Mouse (Mus musculus) MEL (cell line): ENCODE results near the gene Cfap100. TPM values are rescaled to one million over a fixed set of nuclear protein-coding genes. Genes with fewer than 3 reads are reported as not detected.

Experiments
- DNase-seq: peaks from one replicate; pipeline ENCODE4 v3.0.0; 2011; ENCODE audit warnings: low read depth, low spot score
- H3K27ac ChIP-seq: 2 replicates; pipeline ENCODE4 v1.5.1; 2012; ENCODE audit warnings: low read depth, mild to moderate bottlenecking, control low read depth, low read length, moderate library complexity; ENCODE audit not compliant: control insufficient read depth
- H3K27me3 ChIP-seq, 2 experiments: fragments of 150-350 bp in 1 of 2; sonication (generic) in 1 of 2; 2 replicates each; pipeline ENCODE4 v1.6.1; 2012; ENCODE audit warnings: low read length in 2 of 2, mild to moderate bottlenecking in 2 of 2, improper control_type of control experiment in 1 of 2, moderate library complexity in 1 of 2; ENCODE audit not compliant: insufficient read depth in 2 of 2, control insufficient read depth in 1 of 2
- H3K36me3 ChIP-seq, 2 experiments: 2 replicates each; pipeline ENCODE4 v1.6.1; 2012 to 2014; ENCODE audit warnings: low read length in 2 of 2, improper control_type of control experiment in 1 of 2, inconsistent platforms in 1 of 2, mild to moderate bottlenecking in 1 of 2; ENCODE audit not compliant: insufficient read depth in 2 of 2, control insufficient read depth in 1 of 2
- H3K4me1 ChIP-seq, 2 experiments: fragments of 150-350 bp in 1 of 2; sonication (generic) in 1 of 2; 2 replicates each; pipeline ENCODE4 v1.6.1; 2012; ENCODE audit warnings: low read length in 2 of 2, improper control_type of control experiment in 1 of 2, mild to moderate bottlenecking in 1 of 2; ENCODE audit not compliant: insufficient read depth in 2 of 2, control insufficient read depth in 1 of 2
- H3K4me3 ChIP-seq, 2 experiments: fragments of 150-350 bp in 1 of 2; sonication (generic) in 1 of 2; 2 replicates each; pipeline ENCODE4 v1.5.1; 2012; ENCODE audit warnings: low read depth in 2 of 2, low read length in 2 of 2, mild to moderate bottlenecking in 2 of 2, moderate library complexity in 2 of 2, control low read depth in 1 of 2, improper control_type of control experiment in 1 of 2; ENCODE audit not compliant: control insufficient read depth in 1 of 2, insufficient read depth in 1 of 2
- H3K79me2 ChIP-seq: 2 replicates; pipeline ENCODE4 v1.6.1; 2012; ENCODE audit warnings: mild to moderate bottlenecking, low read length, moderate library complexity; ENCODE audit not compliant: control insufficient read depth, poor library complexity, insufficient read depth
- H3K9ac ChIP-seq: 2 replicates; pipeline ENCODE4 v1.6.1; 2012; ENCODE audit warnings: low read depth, mild to moderate bottlenecking, control low read depth, low read length, moderate library complexity; ENCODE audit not compliant: control insufficient read depth, poor library complexity, severe bottlenecking
- H3K9me3 ChIP-seq: fragments of 150-350 bp; sonication (generic); replicated peaks from 2 replicates; pipeline ENCODE4 v1.6.1; 2012; ENCODE audit warnings: mild to moderate bottlenecking, low read length, improper control_type of control experiment, moderate library complexity; ENCODE audit not compliant: insufficient read depth
- BHLHE40 ChIP-seq: IDR thresholded peaks from 2 replicates; pipeline ENCODE4 v1.6.1; 2012; ENCODE audit warnings: low read depth, mild to moderate bottlenecking, inconsistent platforms, low read length, improper control_type of control experiment, borderline replicate concordance
- CHD1 ChIP-seq: IDR thresholded peaks from 2 replicates; pipeline ENCODE4 v1.6.1; 2012; ENCODE audit warnings: low read depth, mild to moderate bottlenecking, inconsistent platforms, low read length, improper control_type of control experiment
- CHD2 ChIP-seq: IDR thresholded peaks from 2 replicates; pipeline ENCODE4 v1.6.1; 2011; ENCODE audit warnings: low read length, improper control_type of control experiment
- CTCF ChIP-seq, 3 experiments: IDR thresholded peaks in 2 of 3; conservative IDR thresholded peaks in 1 of 3; 2 replicates each; pipeline ENCODE4 v1.5.1; 2011 to 2012; ENCODE audit warnings: low read length in 3 of 3, low read depth in 2 of 3, mild to moderate bottlenecking in 2 of 3, improper control_type of control experiment in 1 of 3, inconsistent platforms in 1 of 3, mixed read lengths in 1 of 3, moderate library complexity in 1 of 3; ENCODE audit not compliant: control insufficient read depth in 1 of 3, insufficient read depth in 1 of 3, poor library complexity in 1 of 3, severe bottlenecking in 1 of 3
- EP300 ChIP-seq, 2 experiments: IDR thresholded peaks; 2 replicates each; pipeline ENCODE4 v1.6.1; 2011; ENCODE audit warnings: improper control_type of control experiment in 2 of 2, low read length in 2 of 2, low read depth in 1 of 2, mild to moderate bottlenecking in 1 of 2
- ETS1 ChIP-seq: IDR thresholded peaks from 2 replicates; pipeline ENCODE4 v1.6.1; 2012; ENCODE audit warnings: low read depth, mild to moderate bottlenecking, inconsistent platforms, low read length, improper control_type of control experiment, moderate library complexity
- GATA1 ChIP-seq: IDR thresholded peaks from 2 replicates; pipeline ENCODE4 v1.6.1; 2011; ENCODE audit warnings: low read depth, low read length, improper control_type of control experiment
- JUND ChIP-seq: IDR thresholded peaks from 2 replicates; pipeline ENCODE4 v1.6.1; 2011; ENCODE audit warnings: low read depth, mild to moderate bottlenecking, improper control_type of control experiment, low read length
- KAT2A ChIP-seq: conservative IDR thresholded peaks from 2 replicates; pipeline ENCODE4 v1.6.1; 2012; ENCODE audit warnings: low read depth, low read length, improper control_type of control experiment, inconsistent platforms
- MAFK ChIP-seq: IDR thresholded peaks from 2 replicates; pipeline ENCODE4 v1.6.1; 2011; ENCODE audit warnings: low read depth, mild to moderate bottlenecking, low read length, improper control_type of control experiment, borderline replicate concordance
- MAX ChIP-seq: IDR thresholded peaks from 2 replicates; pipeline ENCODE4 v1.6.1; 2011; ENCODE audit warnings: low read length, improper control_type of control experiment
- MAZ ChIP-seq: IDR thresholded peaks from 2 replicates; pipeline ENCODE4 v1.6.1; 2012; ENCODE audit warnings: low read depth, mild to moderate bottlenecking, inconsistent platforms, low read length, improper control_type of control experiment
- MEF2A ChIP-seq: IDR thresholded peaks from 2 replicates; pipeline ENCODE4 v1.6.1; 2014; ENCODE audit warnings: low read depth, mild to moderate bottlenecking, inconsistent platforms, low read length, improper control_type of control experiment; ENCODE audit not compliant: poor library complexity, insufficient replicate concordance, severe bottlenecking; ENCODE audit errors: extremely low read depth
- MXI1 ChIP-seq: IDR thresholded peaks from 2 replicates; pipeline ENCODE4 v1.6.1; 2011; ENCODE audit warnings: mild to moderate bottlenecking, low read depth, low read length, improper control_type of control experiment
- MYB ChIP-seq: IDR thresholded peaks from 2 replicates; pipeline ENCODE4 v1.6.1; 2011; ENCODE audit warnings: mild to moderate bottlenecking, low read depth, low read length, improper control_type of control experiment
- MYC ChIP-seq: IDR thresholded peaks from 2 replicates; pipeline ENCODE4 v1.6.1; 2011; ENCODE audit warnings: low read depth, mild to moderate bottlenecking, low read length, improper control_type of control experiment, moderate library complexity
- NELFE ChIP-seq: IDR thresholded peaks from 2 replicates; pipeline ENCODE4 v1.6.1; 2011; ENCODE audit warnings: low read depth, low read length, improper control_type of control experiment
- NRF1 ChIP-seq: IDR thresholded peaks from 2 replicates; pipeline ENCODE4 v1.6.1; 2014; ENCODE audit warnings: low read depth, mild to moderate bottlenecking, inconsistent platforms, low read length, improper control_type of control experiment, moderate library complexity; ENCODE audit not compliant: poor library complexity, insufficient read depth, severe bottlenecking
- POLR2AphosphoS2 ChIP-seq: IDR thresholded peaks from 2 replicates; pipeline ENCODE4 v1.6.1; 2011; ENCODE audit warnings: low read length, improper control_type of control experiment
- RAD21 ChIP-seq: IDR thresholded peaks from 2 replicates; pipeline ENCODE4 v1.6.1; 2011; ENCODE audit warnings: mild to moderate bottlenecking, low read depth, low read length, improper control_type of control experiment
- SIN3A ChIP-seq: IDR thresholded peaks from 2 replicates; pipeline ENCODE4 v1.6.1; 2012; ENCODE audit warnings: low read length, improper control_type of control experiment, inconsistent platforms
- SMC3 ChIP-seq: IDR thresholded peaks from 2 replicates; pipeline ENCODE4 v1.6.1; 2011; ENCODE audit warnings: low read depth, low read length, improper control_type of control experiment
- TCF12 ChIP-seq: IDR thresholded peaks from 2 replicates; pipeline ENCODE4 v1.6.1; 2014; ENCODE audit warnings: low read depth, mild to moderate bottlenecking, inconsistent platforms, low read length, improper control_type of control experiment, moderate library complexity
- USF1 ChIP-seq: IDR thresholded peaks from 2 replicates; pipeline ENCODE4 v1.6.1; 2014; ENCODE audit warnings: low read depth, mild to moderate bottlenecking, inconsistent platforms, low read length, improper control_type of control experiment, moderate library complexity
- USF2 ChIP-seq, 2 experiments: IDR thresholded peaks; 2 replicates each; pipeline ENCODE4 v1.6.1; 2011 to 2012; ENCODE audit warnings: improper control_type of control experiment in 2 of 2, low read length in 2 of 2, borderline replicate concordance in 1 of 2, inconsistent platforms in 1 of 2, low read depth in 1 of 2, mild to moderate bottlenecking in 1 of 2; ENCODE audit not compliant: insufficient read depth in 1 of 2
- ZNF384 ChIP-seq: IDR thresholded peaks from 2 replicates; pipeline ENCODE4 v1.6.1; 2012; ENCODE audit warnings: low read depth, mild to moderate bottlenecking, inconsistent platforms, low read length, improper control_type of control experiment
- polyA plus RNA-seq, 2 experiments: library from polyadenylated mRNA; stranded (reverse) in 1 of 2; unstranded in 1 of 2; fragments of >175 nt in 1 of 2; fragments of >200 nt in 1 of 2; gene quantifications; 2 replicates each; pipeline versions ENCODE4 v1.2.1 to v1.2.4; 2012; ENCODE audit warnings: low replicate concordance in 2 of 2, low read depth in 1 of 2; ENCODE audit not compliant: insufficient read length in 2 of 2, insufficient read depth in 1 of 2, missing spikeins in 1 of 2
- total RNA-seq: library from RNA; depleted of rRNA; stranded (reverse); fragments of 300-350 nt; gene quantifications from 2 replicates; pipeline ENCODE4 v1.2.3, GENCODE M21; 2012

Cfap100 gene
- total and polyA plus RNA-seq, 3 experiments = 0.19 TPM; not detected in 2

DNA sequence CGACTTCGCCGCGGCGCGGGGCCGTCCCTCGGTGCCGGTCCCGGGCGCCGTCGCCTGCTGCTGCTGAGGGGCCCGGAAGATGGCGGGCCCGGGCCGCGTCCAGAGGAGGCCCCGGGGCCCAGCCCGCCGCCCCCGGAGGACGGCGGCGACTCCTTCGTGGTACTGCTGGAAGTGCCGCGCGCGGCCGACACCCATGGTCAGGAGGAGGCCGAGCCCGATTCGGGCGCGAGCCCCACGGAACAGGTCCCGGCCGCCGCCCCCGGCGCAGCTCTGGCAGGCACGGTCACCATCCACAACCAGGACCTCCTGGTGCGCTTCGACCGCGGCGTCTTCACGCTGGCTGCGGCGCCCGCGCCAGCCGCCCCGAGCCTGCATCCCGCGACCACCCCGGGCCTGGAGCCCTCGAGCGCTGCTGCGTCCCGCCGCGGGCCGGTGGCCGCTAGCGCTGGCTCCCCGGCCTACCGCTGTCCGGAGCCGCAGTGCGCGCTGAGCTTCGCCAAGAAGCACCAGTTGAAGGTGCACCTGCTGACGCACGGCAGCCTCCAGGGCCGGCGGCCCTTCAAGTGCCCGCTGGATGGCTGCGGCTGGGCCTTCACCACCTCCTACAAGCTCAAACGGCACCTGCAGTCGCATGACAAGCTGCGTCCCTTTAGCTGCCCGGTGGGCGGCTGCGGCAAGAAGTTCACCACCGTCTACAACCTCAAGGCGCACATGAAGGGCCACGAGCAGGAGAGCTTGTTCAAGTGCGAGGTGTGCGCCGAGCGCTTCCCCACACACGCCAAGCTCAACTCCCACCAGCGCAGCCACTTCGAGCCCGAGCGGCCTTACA, 58.7 kb downstream of the Cfap100 start:
- Histone ChIP-seq H3K9ac (peak overlapping the region; percentile 87), H3K27me3 (peaks cover 0 to 2% of the 10 kb centered on the region in 2 experiments; a peak in 1 of 4 replicates), H3K36me3 (peaks cover 9 to 37% of the 10 kb centered on the region in 2 experiments), H3K4me3 (peak overlapping the region; percentile 76 to 94), H3K79me2 (peaks cover 21% of the 10 kb centered on the region), H3K27ac (no peak overlapping the region), H3K9me3 (no peaks in the 10 kb centered on the region), H3K4me1 (peaks cover 17 to 30% of the 10 kb centered on the region in 2 experiments)
- TF ChIP-seq JUND = no peak
- no peak for TF ChIP-seq CTCF (IDR thresholded peaks at IDR 0.05 in 2 of 3, conservative IDR thresholded peaks at IDR 0.05 in 1 of 3; ENCODE audit: control insufficient read depth in 1 of 3, insufficient read depth in 1 of 3, low read depth in 2 of 3, low read length in 3 of 3, poor library complexity in 1 of 3, severe bottlenecking in 1 of 3)
- TF ChIP-seq NELFE = no peak
- TF ChIP-seq ETS1 = no peak
- no peak for TF ChIP-seq RAD21
- no peak for TF ChIP-seq CHD1
- no peak for TF ChIP-seq ZNF384
- peak; percentile 27; the same call in 1 of the 2 replicates for TF ChIP-seq MXI1
- TF ChIP-seq USF2 (IDR thresholded peaks at IDR 0.05; ENCODE audit: borderline replicate concordance in 1 of 2, insufficient read depth in 1 of 2, low read depth in 1 of 2, low read length in 2 of 2) = no peak
- TF ChIP-seq USF1 = no peak
- TF ChIP-seq CHD2 = no peak
- peak; percentile 17; the same call in 1 of the 2 replicates for TF ChIP-seq SIN3A
- TF ChIP-seq MYC = no peak
- DNase-seq = peak; percentile 66

DNA sequence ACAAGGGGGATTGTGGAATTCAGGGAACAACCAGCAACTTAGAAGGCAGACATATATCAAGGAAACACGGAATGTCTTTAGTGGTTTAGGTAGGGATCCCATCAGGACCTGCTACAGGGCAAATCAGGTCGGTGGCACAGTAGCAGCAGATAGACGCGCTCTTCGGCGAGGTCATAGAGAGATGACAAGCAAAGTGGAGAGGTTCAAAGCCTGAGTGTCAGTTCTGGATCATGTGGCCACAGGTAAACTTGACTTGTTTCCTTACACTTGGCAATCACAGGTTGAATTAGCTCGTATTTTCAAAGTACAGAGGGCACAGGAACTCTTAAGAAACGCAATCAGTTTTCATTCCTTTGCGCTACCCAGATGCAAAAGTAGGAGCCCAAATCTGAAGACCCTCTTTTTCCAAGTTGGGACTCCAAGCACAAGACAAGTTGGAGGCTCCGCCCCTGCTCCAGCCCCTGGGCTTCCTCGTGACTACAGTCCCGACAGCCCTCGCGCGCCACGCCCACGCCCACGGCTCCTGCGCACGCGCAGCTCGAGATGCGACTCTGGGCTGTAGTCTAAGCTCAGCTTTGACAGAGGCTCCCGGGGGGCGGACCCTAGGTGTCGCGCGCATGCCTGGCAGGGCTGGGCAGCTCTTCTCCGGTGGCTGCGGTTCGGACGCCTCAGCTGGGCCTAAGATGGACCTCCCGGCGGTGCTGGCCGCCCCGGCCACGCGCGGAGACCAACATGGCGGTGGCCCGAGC, 59.4 kb downstream of the Cfap100 start, which contains the start of gene Zxdc:
Gene Zxdc, plus strand, starts transcription at position 517 of the 749 bp plus-strand sequence.
- Histone ChIP-seq H3K4me3 (peak within 1 kb of the TSS; percentile 76 to 94), H3K79me2 (peaks cover 21% of the 10 kb centered on the region), H3K4me1 (peaks cover 12 to 25% of the 10 kb centered on the region in 2 experiments), H3K36me3 (peaks cover 9 to 30% of the 10 kb centered on the region in 2 experiments), H3K9ac (peak within 1 kb of the TSS; percentile 87), H3K9me3 (no peaks in the 10 kb centered on the region), H3K27me3 (peaks cover 0 to 4% of the 10 kb centered on the region in 2 experiments; a peak in 1 of 4 replicates), H3K27ac (no peak within 1 kb of the TSS)
- DNase-seq = peak; percentile 97
- TF ChIP-seq RAD21 = no peak
- TF ChIP-seq MEF2A = no peak
- peak; percentile 52; the same call in 1 of the 2 replicates for TF ChIP-seq TCF12
- TF ChIP-seq CHD2 = no peak
- no peak for TF ChIP-seq CHD1
- peak; percentile 98 for TF ChIP-seq NRF1
- TF ChIP-seq POLR2AphosphoS2 = peak; percentile 76
- TF ChIP-seq MYB = no peak
- TF ChIP-seq KAT2A = no peak; the same call in 1 of the 2 replicates
- TF ChIP-seq MYC = peak; percentile 51; the same call in 1 of the 2 replicates
- TF ChIP-seq SMC3 = no peak
- TF ChIP-seq GATA1 = no peak
- no peak for TF ChIP-seq MAZ
- no peak for TF ChIP-seq EP300 (IDR thresholded peaks at IDR 0.05; ENCODE audit: low read depth in 1 of 2, low read length in 2 of 2)
- TF ChIP-seq BHLHE40 = no peak
- peak; percentile 63 for TF ChIP-seq MAX
- TF ChIP-seq MXI1 = peak; percentile 67; the same call in 1 of the 2 replicates
- TF ChIP-seq NELFE = peak; percentile 75
- peak; percentile 84 for TF ChIP-seq USF1
- no peak for TF ChIP-seq MAFK
- no peak for TF ChIP-seq ZNF384
- TF ChIP-seq USF2 (IDR thresholded peaks at IDR 0.05; ENCODE audit: borderline replicate concordance in 1 of 2, insufficient read depth in 1 of 2, low read depth in 1 of 2, low read length in 2 of 2) = no peak
